Mouse (Mus musculus): ENCODE data around the gene Sel1l.
"Not testable (repeated sequence)": the region's sequence is repeated elsewhere in the genome, so short reads cannot be mapped to it uniquely, and the experiment has no call there.

Gene Sel1l

GRCm38 (mm10) chr12:91818726-91819125 lies 30.2 kb downstream of the Sel1l start:
- DNase-seq (ENCODE audit: low read depth), result no peak

GRCm38 (mm10) chr12:91815990-91816389 lies 33.0 kb downstream of the Sel1l start:
- peak; percentile 51 for DNase-seq (ENCODE audit: low read depth)

- DNase-seq (ENCODE audit: low read depth), result no peak
Observed at GRCm38 (mm10) chr12:91815552-91815951, 33.4 kb downstream of the Sel1l start.

- DNase-seq (ENCODE audit: low read depth), result no peak
Observed at GRCm38 (mm10) chr12:91808911-91809310, 40.0 kb downstream of the Sel1l start.

GRCm38 (mm10) chr12:91807761-91808160 lies 41.2 kb downstream of the Sel1l start:
- DNase-seq (ENCODE audit: low read depth), result no peak

DNA sequence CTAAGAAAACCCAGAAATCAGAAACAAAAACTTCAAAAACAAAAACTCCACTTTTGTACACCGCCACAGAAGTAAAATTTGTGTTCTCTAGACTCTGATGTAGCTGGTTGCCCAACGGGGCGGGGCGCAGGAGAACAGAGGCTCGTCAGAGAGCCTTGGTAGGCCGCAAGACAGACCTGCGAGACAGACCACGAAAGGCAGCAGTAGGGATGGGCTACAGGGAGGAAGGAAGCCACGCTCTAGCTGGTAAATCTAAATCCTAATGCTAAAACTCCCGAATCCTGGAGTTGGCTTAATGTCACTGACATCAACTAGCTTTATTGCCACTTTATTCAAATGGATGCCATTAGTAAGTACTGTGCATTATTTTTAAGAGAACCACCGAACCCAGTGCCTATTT lies 41.9 kb downstream of the Sel1l start:
- DNase-seq (ENCODE audit: low read depth), result no peak

DNA sequence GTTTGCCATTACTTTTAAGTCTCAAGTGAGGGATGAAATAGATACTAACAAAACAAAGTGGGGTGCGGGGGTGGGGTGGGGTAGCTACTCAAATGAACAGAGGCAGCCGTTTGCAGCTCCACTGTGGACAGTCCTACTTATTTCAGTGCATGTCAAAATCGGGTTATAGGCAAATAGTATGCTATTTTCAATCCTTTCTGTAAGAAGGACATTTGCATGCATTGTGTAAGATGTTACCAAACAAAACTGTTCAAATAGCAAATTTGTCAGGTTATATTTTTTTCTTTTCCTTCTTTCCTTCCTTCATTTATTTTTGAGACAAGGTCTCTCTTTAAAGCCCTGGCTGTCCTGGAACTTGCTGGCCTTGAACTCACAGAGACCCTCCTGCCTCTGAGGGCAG lies 44.7 kb downstream of the Sel1l start:
- no peak for DNase-seq (ENCODE audit: low read depth)

DNA sequence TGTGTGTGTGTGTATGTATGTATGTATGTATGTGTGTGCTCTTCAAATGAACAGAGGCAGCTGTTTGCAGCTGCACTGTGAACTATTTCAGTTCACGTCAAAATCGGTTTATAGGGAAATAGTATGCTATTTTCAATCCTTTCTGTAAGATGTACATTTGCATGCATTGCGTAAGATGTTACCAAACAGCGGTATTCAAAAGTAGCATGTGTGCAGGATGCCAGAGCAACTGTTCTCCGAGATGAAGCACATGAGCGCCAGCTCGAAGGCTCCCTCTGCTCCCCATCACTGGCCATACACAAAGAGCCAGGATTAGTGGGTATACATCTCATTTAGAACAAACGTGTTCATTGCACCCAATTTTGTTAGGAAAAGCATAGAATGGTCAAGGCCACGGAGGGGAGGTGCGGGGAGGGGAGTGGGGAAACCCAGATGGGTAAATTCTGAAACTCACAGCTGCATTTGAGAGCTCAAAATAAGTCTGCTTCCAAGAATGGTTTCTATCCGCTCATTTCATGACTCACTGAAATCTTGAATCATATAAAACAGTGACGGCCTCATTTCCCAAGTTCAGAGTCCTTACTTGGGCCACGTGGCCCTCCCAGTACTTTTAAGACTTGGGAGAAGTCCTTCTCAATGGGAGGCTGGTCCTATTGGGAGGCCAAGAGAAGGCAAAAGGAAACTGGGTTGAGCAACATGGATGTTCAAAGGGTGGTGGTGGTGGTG lies 45.6 kb downstream of the Sel1l start:
- DNase-seq (ENCODE audit: low read depth), result no peak

- DNase-seq (ENCODE audit: low read depth), result no peak
Observed at GRCm38 (mm10) chr12:91802586-91803206, 46.3 kb downstream of the Sel1l start.

GRCm38 (mm10) chr12:91800861-91801385 lies 48.0 kb downstream of the Sel1l start:
- no peak for DNase-seq (ENCODE audit: low read depth)

GRCm38 (mm10) chr12:91799821-91800335 lies 49.1 kb downstream of the Sel1l start:
- DNase-seq (ENCODE audit: low read depth), result no peak

GRCm38 (mm10) chr12:91799379-91799773 lies 49.6 kb downstream of the Sel1l start:
- no peak for DNase-seq (ENCODE audit: low read depth)

DNA sequence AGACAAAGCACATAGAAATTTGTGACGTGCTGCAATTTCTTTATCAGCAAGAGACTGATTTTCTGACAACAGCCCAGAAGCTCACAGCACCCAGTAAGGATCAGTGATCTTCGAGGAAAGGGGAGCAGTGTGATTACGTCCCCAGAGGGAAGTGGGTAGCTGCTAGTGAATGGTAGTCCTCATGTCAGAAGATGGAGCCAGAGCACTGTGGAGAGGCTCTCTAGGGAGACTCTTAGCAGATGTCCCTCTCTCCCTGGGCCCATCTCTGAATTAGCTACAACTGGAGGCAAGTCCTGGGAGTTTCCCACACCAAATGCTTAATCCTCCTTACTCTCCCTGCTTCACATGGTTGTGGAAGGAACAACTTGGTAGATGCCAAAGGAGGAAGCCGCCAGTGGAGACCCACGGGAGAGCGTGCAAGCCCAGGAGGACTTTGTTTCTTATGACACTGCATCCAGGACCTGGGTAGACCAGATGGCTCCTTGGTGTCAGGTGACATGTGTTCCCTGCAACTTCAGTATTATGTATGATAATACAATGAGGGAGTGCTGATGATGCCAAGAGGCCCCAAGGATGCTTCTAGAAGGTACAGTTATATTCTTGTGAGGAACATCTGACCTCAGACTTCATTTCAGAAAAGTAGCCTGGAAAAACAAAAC lies 50.1 kb downstream of the Sel1l start:
- no peak for DNase-seq (ENCODE audit: low read depth)

- no peak for DNase-seq (ENCODE audit: low read depth)
Observed at GRCm38 (mm10) chr12:91796774-91797173, 52.2 kb downstream of the Sel1l start.

- DNase-seq (ENCODE audit: low read depth), result no peak
Observed at GRCm38 (mm10) chr12:91793266-91793665, 55.7 kb downstream of the Sel1l start.

GRCm38 (mm10) chr12:91791822-91792221 lies 57.1 kb downstream of the Sel1l start:
- DNase-seq (ENCODE audit: low read depth), result no peak

DNA sequence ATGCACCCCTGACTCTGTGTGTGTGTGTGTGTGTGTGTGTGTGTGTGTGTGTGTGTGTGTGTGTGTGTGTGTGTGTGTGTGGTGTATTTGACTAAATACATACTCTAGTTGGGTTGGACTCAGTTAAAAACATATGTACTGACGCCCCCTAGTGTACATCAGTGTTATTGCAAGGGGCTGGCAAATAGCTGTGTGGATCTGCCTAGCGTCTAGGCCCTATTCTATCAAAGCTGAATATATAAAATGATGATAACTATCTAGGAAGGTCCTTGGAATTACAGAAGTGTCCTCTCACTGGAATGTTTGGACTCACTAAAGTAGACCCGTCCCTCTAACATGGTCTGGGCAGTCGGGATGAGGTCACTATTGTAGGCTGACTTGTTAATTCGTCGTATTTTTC lies 59.2 kb downstream of the Sel1l start:
- no peak for DNase-seq (ENCODE audit: low read depth)

DNA sequence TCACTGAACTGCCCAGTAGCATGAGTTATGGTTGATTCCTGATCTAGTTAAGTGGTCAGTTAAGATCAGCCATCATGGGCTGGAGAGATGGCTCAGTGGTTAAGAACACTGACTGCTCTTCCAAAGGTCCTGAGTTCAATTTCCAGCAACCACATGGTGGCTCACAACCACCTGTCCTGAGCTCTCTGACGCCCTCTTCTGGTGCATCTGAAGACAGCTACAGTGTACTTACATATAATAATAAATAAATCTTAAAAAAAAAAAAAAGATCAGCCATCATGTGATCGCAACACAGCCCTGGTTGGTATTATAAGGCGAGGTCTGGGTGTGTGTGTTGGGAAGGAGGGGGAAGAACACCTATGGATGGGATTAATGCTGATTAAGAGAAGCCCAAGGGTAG lies 60.5 kb downstream of the Sel1l start:
- not testable (repeated sequence) for DNase-seq (ENCODE audit: low read depth)

DNA sequence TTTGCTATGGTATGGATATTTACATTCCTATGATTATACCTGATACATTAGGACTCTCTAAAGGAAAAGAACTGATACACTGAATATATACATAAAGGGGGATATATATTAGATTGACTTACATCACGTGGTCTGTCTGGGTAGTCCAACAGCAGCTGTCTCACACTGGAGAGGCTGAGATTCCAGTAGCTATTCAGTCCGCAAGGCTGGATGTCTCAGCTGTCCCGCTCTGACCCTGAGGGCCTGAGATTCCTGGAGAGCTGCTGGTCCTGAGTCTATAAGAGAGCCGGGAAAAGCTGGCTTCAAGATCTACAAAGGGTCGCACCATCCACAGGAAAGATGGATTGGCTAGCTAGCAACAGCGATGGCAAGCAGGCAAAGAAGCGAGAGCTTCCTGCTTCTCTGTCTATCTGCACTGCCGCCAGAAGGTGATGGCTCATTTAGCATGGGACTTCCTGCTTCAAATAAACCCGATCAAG lies 61.0 kb downstream of the Sel1l start, which contains the start of gene Ston2:
Gene Ston2 (minus strand): TSS at position 429 of the 479 bp plus-strand sequence.
- no peak for DNase-seq (ENCODE audit: low read depth)

DNA sequence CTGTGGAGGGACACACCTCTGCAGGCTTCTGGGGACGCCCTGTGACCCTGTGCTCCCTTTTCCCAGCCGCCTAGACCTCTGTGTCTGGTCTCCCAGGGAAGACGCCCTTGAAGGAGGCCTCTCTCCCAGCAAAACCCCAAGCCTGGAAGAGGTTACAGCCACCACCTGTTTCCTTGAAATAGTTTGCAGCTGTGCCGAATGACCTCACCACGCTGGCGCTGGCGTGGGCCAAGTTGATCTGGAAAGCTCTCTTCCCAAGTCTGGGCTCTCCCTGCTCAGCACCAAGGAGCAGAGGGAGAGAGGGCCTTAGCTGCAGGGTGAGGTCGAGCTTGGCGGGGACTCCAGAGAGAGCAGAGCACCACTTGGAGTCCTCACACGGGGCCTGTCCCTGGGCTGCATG lies 62.6 kb downstream of the Sel1l start:
- DNase-seq (ENCODE audit: low read depth), result no peak

GRCm38 (mm10) chr12:91781432-91781831 lies 67.5 kb downstream of the Sel1l start:
- DNase-seq (ENCODE audit: low read depth), result no peak

GRCm38 (mm10) chr12:91780531-91780930 lies 68.4 kb downstream of the Sel1l start:
- no peak for DNase-seq (ENCODE audit: low read depth)

GRCm38 (mm10) chr12:91779004-91779365 lies 70.0 kb downstream of the Sel1l start:
- peak; percentile 64 for DNase-seq (ENCODE audit: low read depth)

Measured in c-Kit-positive CD71-negative TER-119-negative erythroid progenitor cells, embryonic 14.5 days (primary cell).